Mouse (Mus musculus): ENCODE data around the gene Tnfrsf12a.

Gene Tnfrsf12a

GRCm38 (mm10) chr17:23677236-23677679 is at the start of gene Tnfrsf12a:
Gene Tnfrsf12a, minus strand, starts transcription at chr17:23677468.
- DNase-seq (ENCODE audit: extremely low spot score, low spot score) = peak; percentile 84

DNA sequence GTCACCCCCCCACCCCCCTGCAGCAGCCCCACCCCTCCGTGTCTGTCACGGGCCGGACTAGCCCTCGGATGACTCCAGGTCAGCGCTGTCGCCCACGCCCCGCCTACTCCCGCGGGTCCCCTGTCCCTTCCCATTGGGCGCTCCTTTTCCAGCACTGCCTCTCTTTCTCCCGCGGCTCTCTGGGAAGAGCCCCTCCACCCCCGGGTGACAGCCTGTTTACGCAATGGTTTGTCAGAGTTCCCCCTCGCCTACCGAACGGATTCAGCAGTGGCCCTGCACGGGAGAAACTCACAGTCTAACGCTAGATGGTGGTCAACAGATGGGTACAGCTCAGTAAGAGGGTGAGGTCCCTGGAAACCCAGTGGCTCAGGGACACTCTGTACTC is 49.5 kb upstream of the Tnfrsf12a start:
- peak; percentile 80 for DNase-seq (ENCODE audit: extremely low spot score, low spot score)

- DNase-seq (ENCODE audit: extremely low spot score, low spot score) = peak; percentile 92
Measured at GRCm38 (mm10) chr17:23725999-23726757, 48.9 kb upstream of the Tnfrsf12a start, which contains the start of gene Pkmyt1. Gene Pkmyt1, plus strand, starts transcription at chr17:23726336.

- no peak for DNase-seq (ENCODE audit: extremely low spot score, low spot score)
Measured at GRCm38 (mm10) chr17:23725477-23725876, 48.2 kb upstream of the Tnfrsf12a start.

GRCm38 (mm10) chr17:23722376-23723125 is 45.3 kb upstream of the Tnfrsf12a start, which contains the start of gene 1520401A03Rik:
Gene 1520401A03Rik, minus strand, starts transcription at chr17:23722783.
- no peak for DNase-seq (ENCODE audit: extremely low spot score, low spot score)

DNA sequence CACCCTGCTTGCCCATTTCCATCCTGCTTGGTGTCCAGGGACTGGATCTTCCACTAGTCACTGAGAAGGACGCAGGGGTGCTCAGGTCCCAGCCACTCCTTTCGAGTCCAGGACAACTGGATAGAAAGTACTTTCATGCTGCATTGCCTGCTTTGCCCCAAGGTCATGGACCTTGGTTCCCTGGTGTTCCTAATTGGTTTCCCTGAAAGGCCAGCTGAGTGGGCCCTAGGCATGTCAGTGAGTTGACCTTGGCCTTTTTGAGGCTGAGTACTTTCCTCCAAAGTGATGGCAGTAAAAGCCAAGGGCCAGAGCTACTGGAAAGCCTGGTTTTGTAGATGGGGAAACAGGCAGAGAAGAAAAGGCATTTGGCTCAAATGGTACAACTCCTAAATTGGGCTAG is 44.6 kb upstream of the Tnfrsf12a start:
- DNase-seq (ENCODE audit: extremely low spot score, low spot score) = no peak

DNA sequence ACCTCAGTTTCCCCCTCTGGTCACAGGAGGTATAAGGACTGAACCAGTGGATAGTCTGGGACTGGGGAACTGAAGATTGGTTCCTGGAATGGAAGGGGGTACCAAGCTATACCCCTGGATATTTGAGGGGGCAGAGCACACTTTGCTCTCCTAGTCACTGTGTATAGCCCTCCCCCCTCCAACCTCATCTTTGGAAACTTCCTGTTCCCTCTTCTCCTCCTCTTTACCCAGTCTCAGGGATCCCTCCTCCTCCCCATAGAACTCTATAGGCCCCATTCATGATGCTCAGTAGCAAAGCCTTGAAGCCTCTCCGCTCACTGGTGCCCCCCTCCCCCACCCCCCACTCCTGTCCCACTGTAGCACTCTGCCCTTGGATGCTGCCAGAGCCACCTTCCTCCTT is 42.2 kb upstream of the Tnfrsf12a start:
- DNase-seq (ENCODE audit: extremely low spot score, low spot score) = no peak

- no peak for DNase-seq (ENCODE audit: extremely low spot score, low spot score)
Measured at GRCm38 (mm10) chr17:23717003-23717402, 39.7 kb upstream of the Tnfrsf12a start.

GRCm38 (mm10) chr17:23706212-23706611 is 28.9 kb upstream of the Tnfrsf12a start:
- DNase-seq (ENCODE audit: extremely low spot score, low spot score) = peak; percentile 85

DNA sequence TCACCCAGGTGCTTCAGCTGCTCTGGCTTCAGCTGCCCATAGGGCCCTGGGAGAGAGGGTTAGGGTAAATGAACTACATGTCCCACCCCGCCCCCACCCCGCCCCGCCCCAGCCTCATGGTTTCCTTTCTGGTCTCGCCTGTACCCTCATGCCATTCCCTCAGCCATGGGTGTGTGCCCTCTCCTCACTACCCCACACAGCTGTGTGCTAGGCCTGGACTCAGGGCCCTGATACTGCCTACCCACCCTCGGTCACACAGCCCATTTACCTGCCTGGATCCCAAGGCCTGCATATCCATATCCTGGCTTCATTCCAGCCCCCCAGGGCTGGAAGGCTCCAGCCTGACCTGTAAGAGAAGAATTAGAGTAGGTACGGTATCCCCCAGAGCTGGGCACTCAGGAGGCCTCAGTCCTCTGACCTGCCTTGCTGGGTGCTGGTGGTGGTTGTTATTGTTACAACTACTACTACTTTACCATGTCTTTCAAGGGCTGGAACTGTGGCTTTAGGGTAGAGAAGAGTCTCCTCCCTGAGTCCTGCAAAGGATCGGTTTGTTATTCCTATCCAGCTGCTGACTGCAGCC is 28.3 kb upstream of the Tnfrsf12a start:
- DNase-seq (ENCODE audit: extremely low spot score, low spot score) = no peak

DNA sequence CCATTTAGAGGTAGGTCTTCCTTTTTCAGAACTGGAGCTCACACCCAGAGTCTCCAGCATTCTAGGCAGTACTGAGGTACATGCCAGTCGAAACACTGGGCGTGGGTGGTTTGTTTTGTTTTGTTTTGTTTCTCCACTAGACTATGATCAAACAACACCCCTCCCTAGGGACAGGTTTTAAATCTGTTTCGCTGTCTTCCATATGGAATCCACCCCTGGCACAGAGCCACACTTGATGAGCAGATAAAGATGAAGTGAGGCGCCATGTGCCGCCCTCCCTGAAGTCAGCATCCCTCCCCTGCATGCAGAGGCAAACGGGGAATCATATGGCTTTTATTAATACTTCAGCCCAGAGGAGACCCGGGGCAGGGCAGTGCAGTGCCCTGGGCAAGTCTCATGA is 27.5 kb upstream of the Tnfrsf12a start:
- DNase-seq (ENCODE audit: extremely low spot score, low spot score) = no peak

- DNase-seq (ENCODE audit: extremely low spot score, low spot score) = no peak
Measured at GRCm38 (mm10) chr17:23703301-23703700, 26.0 kb upstream of the Tnfrsf12a start.

DNA sequence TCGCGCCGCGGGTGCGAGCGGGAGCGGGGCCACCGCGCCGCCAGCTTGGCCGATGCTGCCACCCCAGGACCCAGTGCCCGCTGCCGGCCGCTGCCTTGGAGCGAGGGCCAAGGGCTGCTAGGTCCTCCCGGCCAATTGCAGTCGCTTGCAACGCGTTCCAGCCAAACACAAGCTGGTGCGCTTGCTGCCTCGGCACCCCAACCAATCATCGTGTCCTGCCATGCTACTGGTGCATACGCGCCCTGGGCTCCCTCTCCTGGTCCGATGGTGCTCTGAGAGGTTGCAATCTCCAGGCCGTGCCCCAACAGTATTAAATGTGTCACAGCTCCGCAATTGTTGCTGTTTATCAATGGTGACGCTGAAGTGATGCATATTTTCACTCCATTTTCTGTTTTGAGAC is 22.8 kb upstream of the Tnfrsf12a start:
- DNase-seq (ENCODE audit: extremely low spot score, low spot score) = peak; percentile 84

GRCm38 (mm10) chr17:23699131-23700077 is 22.1 kb upstream of the Tnfrsf12a start:
- peak; percentile 54 for DNase-seq (ENCODE audit: extremely low spot score, low spot score)

GRCm38 (mm10) chr17:23695801-23696200 is 18.5 kb upstream of the Tnfrsf12a start:
- no peak for DNase-seq (ENCODE audit: extremely low spot score, low spot score)

GRCm38 (mm10) chr17:23694491-23694890 is 17.2 kb upstream of the Tnfrsf12a start:
- no peak for DNase-seq (ENCODE audit: extremely low spot score, low spot score)

GRCm38 (mm10) chr17:23683856-23684672 is 6.8 kb upstream of the Tnfrsf12a start, which contains the start of gene Cldn9:
Gene Cldn9, minus strand, starts transcription at chr17:23684026.
- no peak for DNase-seq (ENCODE audit: extremely low spot score, low spot score)

DNA sequence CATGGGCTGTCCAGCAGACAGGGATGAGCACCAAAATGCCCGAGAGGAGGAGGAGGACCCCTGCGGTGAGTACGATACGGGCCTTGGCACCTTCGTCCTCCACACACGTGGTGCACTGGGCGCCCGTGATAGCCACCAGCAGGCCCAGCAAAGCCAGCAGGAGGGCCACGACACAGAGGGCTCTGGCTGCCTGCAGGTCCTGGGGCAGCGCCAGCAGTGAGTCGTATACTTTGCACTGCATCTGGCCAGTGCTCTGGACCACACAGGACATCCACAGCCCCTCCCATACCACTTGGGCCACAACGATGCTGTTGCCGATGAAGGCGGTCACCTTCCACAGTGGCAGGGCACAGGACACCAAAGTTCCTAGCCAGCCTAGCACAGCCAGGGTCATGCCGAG is 6.0 kb upstream of the Tnfrsf12a start:
- no peak for DNase-seq (ENCODE audit: extremely low spot score, low spot score)

DNA sequence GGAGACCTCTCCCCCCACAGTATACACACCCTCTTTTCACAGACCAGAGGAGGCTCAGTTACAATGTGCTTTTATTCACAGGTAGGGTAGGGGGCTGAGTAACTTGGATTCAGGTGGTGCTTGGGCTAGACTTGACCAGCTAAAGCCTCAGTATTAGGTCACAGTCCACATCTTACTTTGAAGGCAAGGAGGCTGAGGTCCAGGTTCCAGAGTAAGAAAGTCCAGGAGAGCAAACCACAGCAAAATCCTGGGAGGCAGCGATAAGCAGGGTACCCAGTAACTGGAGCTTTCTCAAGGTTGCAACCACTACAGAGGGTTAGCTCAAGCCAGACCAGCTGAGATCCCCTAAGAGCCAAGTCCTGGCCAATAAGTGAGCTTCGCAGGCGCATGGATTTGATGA is 5.3 kb upstream of the Tnfrsf12a start:
- no peak for DNase-seq (ENCODE audit: extremely low spot score, low spot score)

- DNase-seq (ENCODE audit: extremely low spot score, low spot score) = no peak
Measured at GRCm38 (mm10) chr17:23682092-23682491, 4.8 kb upstream of the Tnfrsf12a start.
